Mouse (Mus musculus) embryonic stem cell, embryonic (primary cell): ENCODE measurements around the gene Gm10961.

Experiments
- CTCF ChIA-PET, 4 experiments: fragments of 300-600 bp in 2 of 4; fragments of 350-600 bp in 2 of 4; sonication (Branson Sonifier 250); formaldehyde crosslinking; loops; one replicate each; lab custom pipeline; 2022; ENCODE audit warnings: inconsistent platforms in 2 of 4; lab: Charles Lee
- POLR2A ChIA-PET, 4 experiments: fragments of 300-600 bp in 2 of 4; fragments of 350-600 bp in 2 of 4; sonication (Branson Sonifier 250); formaldehyde crosslinking; loops; one replicate each; lab custom pipeline; 2022; ENCODE audit warnings: antibody characterized with exemption in 4 of 4, inconsistent platforms in 1 of 4; lab: Charles Lee

The Gm10961 gene

DNA sequence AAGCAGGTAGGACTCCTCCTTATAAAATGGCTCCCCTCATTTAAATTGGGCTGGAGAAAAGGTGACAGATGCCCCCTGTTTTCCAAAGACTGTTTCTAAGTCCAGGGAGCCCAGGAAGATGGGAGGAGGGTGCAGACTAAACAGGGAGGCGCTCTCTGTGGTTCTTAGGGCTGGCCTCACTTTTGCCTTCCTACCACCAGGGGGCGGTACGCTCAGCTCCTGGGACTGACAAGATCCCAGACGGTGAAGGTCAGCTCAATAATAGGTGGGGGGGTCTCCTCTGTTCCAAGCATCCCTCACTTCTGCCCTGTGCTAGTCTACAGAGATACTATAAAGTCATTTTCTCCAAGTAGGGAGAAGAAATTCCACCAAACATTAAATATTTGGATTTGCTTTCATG, 25.8 kb upstream of the Gm10961 start:
- ChIA-PET POLR2A (interaction anchor here in 2 of 4 experiments (0.7 to 1.1 kb wide), 2 partner anchors 11 to 106 kb away, joined by 3 read pairs; no protein-coding TSS in a partner anchor), CTCF (interaction anchor here in 3 of 4 experiments (0.6 to 3.3 kb wide), 29 partner anchors 9 to 1653 kb away, joined by 3 to 17 read pairs (median 4); partner anchors contain the start of genes Alx3 (in 1 of the 3) and Slc6a17 (in 1 of the 3))

DNA sequence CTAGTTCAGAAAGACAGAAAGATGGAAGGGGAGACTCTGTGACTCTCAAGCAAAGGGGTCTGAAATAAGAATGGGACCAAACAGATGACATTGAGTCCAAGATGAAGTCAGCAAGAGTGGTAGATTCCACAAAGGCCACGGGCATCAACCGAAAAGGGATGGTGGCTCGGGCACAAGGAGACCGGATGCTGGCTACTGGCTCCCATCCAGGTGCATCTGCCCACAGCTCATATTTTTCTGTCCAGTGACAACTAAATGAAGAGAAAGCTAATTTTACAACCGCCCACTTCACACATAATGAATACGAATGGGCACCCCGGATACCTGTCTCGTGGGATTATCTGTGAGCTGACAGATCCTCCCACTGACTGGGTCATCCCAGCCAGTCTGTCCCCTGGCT, 23.9 kb upstream of the Gm10961 start:
- POLR2A ChIA-PET, result no interaction called here
- CTCF ChIA-PET, result interaction anchor here in 2 of 4 experiments (0.8 to 1.9 kb wide), 6 partner anchors 9 to 544 kb away, joined by 3 to 6 read pairs (median 3); partner anchors contain the start of gene Gstm7 (in 1 of the 2)

DNA sequence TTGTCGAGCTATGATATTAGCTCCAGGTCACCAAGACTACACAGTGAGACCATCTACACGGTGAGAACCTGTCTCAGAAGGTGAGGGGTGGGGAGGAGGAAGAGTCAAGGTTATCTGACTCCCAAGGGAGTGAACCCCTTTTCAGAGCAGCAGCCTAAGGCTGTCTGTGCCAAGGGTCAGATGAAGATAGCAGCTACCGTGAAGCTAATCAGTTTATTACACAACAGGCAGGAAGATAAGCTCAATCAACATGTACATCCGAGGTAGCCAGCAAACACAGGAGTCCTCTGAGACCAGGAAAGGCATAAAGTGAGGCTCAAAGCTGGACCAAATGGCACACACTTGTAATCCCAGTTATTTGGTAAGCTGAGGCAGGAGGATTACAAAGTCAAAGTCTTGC, 22.3 kb upstream of the Gm10961 start:
- CTCF ChIA-PET, result interaction anchor here in 1 of 4 experiments (0.8 kb wide), 1 partner anchor 146 kb away, joined by 3 read pairs; no protein-coding TSS in a partner anchor

DNA sequence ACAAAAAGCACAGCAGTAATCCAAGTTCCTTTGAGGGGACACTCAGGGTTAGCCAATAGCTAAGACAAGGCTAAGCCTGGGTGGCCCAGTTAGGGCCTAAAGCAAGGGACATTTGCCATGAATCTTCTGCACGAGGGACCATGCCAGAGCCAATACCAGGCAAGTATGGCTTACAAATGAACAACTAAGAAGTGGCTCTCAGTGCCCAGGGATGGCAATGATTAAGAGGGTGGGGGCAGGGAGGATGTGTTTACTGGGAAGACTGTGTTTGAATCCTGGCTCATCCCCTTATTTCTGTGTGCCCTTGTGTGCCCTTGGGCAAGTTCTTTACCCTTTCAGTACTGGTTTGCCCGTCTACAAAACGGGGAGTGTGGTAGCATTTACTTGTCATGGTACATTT, 21.7 kb upstream of the Gm10961 start:
- ChIA-PET CTCF (no interaction called here), POLR2A (interaction anchor here in 1 of 4 experiments (1.0 kb wide), 1 partner anchor 25 kb away, joined by 4 read pairs; no protein-coding TSS in a partner anchor)

More for the DNA sequence above, 22.3 kb upstream of the Gm10961 start:
- POLR2A ChIA-PET, result interaction anchor here in 1 of 4 experiments (1.0 kb wide), 1 partner anchor 25 kb away, joined by 4 read pairs; no protein-coding TSS in a partner anchor

DNA sequence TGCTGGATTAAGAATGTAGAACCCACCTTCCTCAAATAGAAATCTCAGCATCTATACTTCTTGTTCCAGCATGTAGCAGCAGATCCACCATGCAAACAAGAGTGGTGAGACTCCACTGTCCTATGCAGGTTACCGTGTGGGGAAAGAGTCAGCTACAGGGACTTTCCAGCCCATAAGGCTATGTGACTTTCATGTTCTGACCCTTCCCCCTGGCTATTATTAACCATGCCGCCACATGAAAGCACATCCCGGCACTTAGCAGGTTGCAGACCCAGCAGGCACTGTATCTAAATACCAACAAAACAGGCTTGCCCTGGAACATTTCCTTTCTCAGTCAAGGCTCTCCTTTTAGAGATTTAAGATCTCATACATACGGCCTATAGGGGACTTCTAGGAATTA, 19.7 kb upstream of the Gm10961 start:
- ChIA-PET CTCF (no interaction called here), POLR2A (no interaction called here)

DNA sequence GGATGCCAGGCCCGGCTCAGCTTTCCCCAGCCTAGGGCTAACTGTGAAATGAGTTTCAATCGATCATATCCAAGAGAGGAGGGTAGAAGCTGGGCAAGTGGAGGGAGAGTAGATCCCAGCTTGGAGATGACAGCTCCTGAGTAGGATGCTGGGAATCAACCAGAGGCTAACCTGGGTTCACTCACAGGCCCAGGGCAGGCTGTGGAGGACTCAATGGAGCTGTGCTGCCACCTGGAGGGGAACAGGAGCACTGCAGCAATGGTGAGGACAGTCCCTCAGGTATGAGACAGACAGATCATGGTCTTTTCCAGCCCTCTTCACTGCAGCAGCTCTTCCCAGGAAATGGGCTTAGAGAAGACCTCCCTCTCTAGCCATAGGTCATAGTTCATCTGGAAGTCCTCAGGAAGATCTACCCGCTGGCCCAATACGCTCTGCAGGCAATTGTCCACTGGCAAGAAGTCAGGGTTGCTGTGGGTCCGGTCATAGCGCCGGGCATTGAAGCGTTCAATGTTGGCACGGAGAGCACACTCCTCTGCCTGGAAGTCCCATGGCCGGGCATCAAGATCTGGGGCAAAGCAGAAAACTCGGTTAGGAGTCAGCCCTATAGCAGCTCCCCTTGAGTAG, 18.1 kb upstream of the Gm10961 start:
- ChIA-PET CTCF (interaction anchor here (0.6 to 2.7 kb wide), 21 partner anchors 9 to 341 kb away, joined by 3 to 11 read pairs (median 5); partner anchors contain the start of gene Alx3 (in 1 of the 4)), POLR2A (interaction anchor here in 3 of 4 experiments (0.6 to 1.1 kb wide), 5 partner anchors 12 to 642 kb away, joined by 3 to 4 read pairs (median 3); partner anchors contain the start of gene Gm10961 (in 1 of the 3))

DNA sequence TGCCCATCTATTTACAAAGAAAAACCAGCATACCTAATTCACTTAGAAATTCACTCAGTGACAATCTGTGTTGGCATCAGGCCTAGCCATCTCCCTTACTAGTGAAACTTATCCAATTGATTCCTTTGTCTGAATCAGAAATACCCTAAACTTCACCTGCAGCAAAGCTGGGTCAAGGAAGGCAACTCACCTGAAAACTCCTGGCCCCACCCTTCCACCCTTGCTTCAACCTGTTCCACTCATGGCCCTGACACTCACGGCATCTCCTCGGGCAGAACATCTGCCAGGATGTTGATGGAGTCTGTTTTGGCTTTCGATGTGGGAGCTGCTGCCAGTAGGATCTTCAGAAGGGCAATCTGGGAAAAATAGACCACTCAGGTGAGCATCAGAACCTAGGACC, 13.3 kb upstream of the Gm10961 start:
- CTCF ChIA-PET, result interaction anchor here in 1 of 4 experiments (1.5 kb wide), 1 partner anchor 12 kb away, joined by 5 read pairs; no protein-coding TSS in a partner anchor
- POLR2A ChIA-PET, result interaction anchor here in 2 of 4 experiments (0.6 to 1.0 kb wide), 2 partner anchors 11 to 215 kb away, joined by 3 read pairs; no protein-coding TSS in a partner anchor

DNA sequence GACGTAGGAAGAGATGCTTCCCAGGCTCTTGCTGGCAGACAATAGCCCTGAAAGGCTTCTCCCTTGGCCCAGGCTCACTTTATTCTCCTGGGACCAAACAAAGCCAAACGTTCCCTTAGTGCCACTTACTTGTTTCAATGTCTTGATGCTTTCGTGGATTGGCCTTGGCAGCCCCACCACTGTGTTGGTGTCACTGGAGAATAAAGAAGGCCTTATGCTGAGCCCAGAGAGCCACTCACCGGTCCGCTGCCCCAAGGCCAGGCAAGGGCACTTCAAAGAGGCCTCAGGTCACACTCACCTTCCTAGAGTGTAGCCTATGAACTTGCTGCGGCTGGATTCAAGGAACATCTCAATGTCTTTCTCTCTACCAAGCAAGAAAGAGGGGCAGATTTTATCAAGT, 11.2 kb upstream of the Gm10961 start:
- ChIA-PET CTCF (no interaction called here), POLR2A (no interaction called here)

DNA sequence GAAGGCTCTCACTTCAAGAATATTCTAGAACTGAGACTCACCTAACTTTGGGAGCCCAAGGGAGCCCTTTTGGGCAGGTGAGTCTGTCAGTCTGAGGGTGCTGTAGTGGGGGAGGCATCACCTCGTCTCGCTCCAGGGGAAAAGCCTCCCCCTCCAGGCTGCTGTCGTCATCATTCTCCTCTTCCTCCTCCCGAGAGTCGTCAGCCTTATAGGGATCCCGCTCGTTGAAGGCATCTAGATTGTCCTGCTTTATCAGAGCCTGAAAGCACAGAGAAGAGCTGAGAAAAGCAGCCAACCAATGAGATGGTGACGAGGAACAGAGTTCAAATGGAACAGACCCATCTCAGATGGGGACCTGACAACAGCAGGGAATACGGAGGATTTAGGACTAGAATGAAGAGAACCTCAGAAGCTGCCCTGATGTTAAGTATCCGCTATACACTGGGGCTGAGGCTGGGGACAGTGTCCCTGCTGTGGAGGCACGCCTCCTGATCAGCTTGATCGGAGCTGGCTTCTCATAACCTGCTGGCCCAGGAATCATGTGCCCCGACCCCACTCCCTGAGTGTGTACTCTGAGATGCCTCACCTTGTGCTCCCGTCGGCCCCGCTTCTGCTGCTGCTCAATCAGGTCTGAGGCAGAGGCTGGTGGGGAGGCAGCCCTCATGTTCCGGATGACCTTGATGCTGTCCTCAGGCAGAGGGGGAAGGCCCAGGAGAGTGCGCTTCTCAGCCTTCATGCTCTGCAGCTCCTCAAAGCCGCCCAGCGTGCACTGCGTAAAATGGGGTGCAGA, 9.6 kb upstream of the Gm10961 start:
- CTCF ChIA-PET, result interaction anchor here in 1 of 4 experiments (1.1 to 1.5 kb wide), 3 partner anchors 15 to 246 kb away, joined by 3 to 5 read pairs (median 3); no protein-coding TSS in a partner anchor
- POLR2A ChIA-PET, result no interaction called here

DNA sequence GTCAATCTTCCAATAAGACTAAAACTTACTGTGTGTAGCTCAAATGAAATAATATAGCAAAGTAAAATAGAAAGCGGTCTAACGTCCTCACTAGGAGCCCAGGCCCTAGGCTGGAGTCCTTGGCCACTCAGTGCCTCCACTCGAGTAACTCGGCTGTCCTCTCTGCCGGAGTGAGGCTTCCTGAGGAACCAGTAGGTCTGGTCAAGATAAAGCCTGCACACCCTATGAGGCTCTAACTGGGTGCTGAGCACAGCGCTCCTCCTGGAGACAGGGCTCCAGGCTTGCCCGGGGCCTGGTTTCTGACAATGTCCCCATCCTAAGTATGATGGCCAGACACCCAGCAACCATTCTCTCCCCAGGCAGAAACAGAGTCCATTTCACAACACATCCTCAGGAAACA, 8.6 kb upstream of the Gm10961 start:
- CTCF ChIA-PET, result interaction anchor here in 1 of 4 experiments (1.5 kb wide), 1 partner anchor 17 kb away, joined by 5 read pairs; no protein-coding TSS in a partner anchor
- POLR2A ChIA-PET, result no interaction called here

DNA sequence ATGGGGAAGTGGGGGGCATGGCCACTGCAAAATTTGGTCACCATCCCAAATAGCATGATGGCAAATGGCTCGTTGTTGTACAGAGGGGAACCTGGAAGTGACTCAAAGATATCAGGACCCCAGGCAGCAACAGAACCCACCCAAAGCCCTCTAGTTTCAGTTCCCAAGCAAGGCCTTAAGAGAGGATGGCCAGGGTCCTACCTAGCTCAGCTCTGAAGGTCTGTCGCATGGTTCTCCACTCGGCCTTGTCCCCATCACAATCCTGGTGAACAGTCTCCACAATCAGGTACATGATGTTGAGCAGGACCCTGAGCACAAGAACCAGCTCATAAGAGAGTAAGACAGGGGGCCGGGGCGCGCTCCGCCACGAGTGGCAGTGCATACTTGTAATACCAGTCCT, 6.7 kb upstream of the Gm10961 start:
- ChIA-PET POLR2A (interaction anchor here in 1 of 4 experiments (1.2 to 1.7 kb wide), 2 partner anchors 8 to 24 kb away, joined by 3 read pairs; no protein-coding TSS in a partner anchor), CTCF (interaction anchor here in 1 of 4 experiments (0.9 kb wide), 1 partner anchor 19 kb away, joined by 3 read pairs; no protein-coding TSS in a partner anchor)

DNA sequence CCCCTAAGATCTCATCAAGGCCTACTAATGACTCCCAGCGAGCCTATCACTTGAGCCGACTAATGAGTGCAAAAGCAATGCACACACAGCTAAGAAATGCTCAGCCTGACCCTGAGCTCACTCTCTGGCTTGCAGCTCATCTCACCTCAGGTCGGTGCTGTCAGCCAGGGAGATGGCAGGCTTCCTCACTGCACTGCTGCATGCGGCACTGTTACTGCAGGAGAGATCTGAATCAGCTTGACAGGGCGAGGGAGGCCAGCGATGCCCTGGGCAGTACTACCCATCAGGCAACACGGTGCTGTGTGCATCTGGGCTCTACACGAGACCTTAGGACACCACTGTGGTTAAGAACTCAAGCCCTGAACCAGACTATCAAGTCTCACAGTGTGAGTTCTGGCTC, 5.6 kb upstream of the Gm10961 start:
- POLR2A ChIA-PET, result interaction anchor here in 2 of 4 experiments (1.2 to 1.3 kb wide), 2 partner anchors 9 to 13 kb away, joined by 3 read pairs; no protein-coding TSS in a partner anchor
- CTCF ChIA-PET, result interaction anchor here in 2 of 4 experiments (0.7 to 1.4 kb wide), 2 partner anchors 9 to 10 kb away, joined by 4 to 5 read pairs; no protein-coding TSS in a partner anchor

DNA sequence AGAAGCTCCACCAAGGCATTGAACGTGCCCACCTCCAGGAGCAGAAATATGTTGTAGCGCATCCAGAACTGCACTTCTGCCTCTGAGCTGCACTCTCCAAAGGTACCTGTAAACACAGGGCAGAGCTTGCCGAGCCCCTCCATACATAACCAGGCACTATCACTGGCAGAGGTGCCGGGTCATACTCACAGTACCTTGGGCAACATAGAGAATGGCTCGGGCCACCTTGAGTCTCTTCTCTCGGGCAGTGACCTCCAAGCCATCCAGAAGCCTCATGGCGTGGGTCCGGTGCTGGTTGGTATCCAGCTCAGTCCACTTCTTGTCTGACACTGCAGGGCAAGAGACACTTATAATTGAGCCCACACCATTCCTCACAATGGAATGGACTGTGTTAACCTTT, 4.4 kb upstream of the Gm10961 start:
- CTCF ChIA-PET, result interaction anchor here in 2 of 4 experiments (0.6 to 0.8 kb wide), 2 partner anchors 14 to 302 kb away, joined by 3 read pairs; no protein-coding TSS in a partner anchor
- POLR2A ChIA-PET, result interaction anchor here in 1 of 4 experiments (1.3 kb wide), 1 partner anchor 14 kb away, joined by 3 read pairs; no protein-coding TSS in a partner anchor

DNA sequence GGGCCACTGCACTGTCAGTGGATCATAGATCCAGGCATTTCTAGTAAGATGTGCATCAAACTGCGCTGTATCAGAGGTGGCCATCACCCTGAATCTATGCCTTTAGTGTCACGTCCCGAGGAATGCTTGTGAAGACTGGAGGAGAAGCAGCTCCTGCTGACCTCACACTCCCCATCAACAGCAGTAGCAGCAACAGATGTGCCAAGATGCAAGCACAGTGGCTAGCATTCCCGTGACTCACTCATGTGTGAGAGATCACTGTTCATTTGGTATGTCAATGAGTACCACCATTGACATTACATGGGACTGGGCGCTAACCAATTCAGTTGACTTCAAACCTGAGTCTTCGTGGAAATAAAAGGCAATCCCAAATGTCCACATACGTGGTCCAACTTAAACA, 3.5 kb upstream of the Gm10961 start:
- POLR2A ChIA-PET, result no interaction called here

DNA sequence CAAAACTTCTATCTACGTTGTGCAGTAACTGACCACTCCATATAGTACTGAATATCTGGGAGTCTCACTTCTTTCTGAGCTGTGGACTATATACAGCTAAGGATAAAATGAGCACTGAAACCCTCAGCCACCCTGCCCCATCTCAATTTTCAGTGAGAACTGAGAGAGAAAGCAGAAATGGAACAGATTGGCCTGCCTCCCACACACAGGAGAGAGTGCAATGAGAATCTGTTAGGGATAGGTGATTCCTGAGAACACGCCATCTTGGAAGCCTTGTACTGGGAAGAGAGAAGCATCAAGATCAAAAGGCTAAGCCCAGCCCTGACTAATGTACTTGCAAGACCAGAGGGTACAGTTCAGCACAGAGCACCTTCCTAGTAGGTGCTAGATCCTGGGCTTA, 2.6 kb upstream of the Gm10961 start:
- ChIA-PET CTCF (interaction anchor here in 2 of 4 experiments (0.6 to 1.3 kb wide), 3 partner anchors 15 to 249 kb away, joined by 3 to 4 read pairs (median 3); no protein-coding TSS in a partner anchor), POLR2A (interaction anchor here in 2 of 4 experiments (0.6 to 1.1 kb wide), 5 partner anchors 11 to 542 kb away, joined by 3 read pairs; no protein-coding TSS in a partner anchor)

More for the DNA sequence above, 3.5 kb upstream of the Gm10961 start:
- CTCF ChIA-PET, result no interaction called here

DNA sequence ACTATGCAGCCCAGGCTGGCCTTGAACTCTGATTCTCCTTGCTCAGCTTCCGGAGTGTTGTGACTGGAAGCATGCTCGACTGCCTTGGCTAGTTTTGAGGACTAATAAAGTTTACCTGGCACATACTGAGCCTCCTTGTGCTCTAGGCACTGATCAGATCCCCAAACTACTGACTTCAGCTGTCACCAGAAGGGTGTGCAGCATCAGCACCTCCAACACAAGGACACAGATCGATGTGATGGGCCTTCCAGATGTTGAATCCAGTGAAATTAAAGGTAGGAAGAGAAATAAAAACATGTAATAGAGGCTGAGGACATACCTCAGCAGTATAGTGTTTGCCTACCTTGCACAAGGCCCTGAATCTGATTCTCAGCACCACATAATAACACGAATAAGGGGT, 1.7 kb upstream of the Gm10961 start:
- ChIA-PET POLR2A (interaction anchor here in 1 of 4 experiments (0.6 to 1.0 kb wide), 3 partner anchors 33 to 372 kb away, joined by 3 read pairs; no protein-coding TSS in a partner anchor), CTCF (interaction anchor here in 2 of 4 experiments (0.6 to 1.3 kb wide), 3 partner anchors 16 to 250 kb away, joined by 3 to 4 read pairs (median 3); no protein-coding TSS in a partner anchor)

DNA sequence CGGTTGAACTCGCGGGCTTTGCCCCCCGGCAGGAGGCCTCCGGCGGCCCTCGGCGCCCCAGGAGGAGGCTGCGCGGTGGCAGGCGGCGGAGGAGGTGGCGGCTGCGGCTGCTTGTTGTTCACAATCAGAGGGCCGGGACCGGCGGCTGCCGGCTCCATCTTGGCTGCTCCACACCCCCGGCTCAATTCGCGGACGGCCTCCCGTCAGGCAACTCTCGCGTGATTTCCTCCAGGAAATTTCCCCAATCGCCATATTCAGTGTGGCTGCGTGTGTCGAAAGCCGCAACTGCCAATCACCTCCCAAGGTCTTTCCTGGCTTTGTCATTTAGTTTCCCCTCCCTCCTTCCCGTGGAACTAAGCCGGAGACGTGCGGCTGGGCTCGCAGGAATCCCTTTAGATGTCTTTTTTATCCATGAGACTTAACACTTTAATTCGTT, 419 bp downstream of the Gm10961 start, which contains the start of gene Strip1:
Gene Strip1, minus strand, starts transcription at position 172 of the 436 bp plus-strand sequence.
- ChIA-PET POLR2A (interaction anchor here in 1 of 4 experiments (0.9 to 1.4 kb wide), 3 partner anchors 19 to 64 kb away, joined by 3 read pairs; no protein-coding TSS in a partner anchor), CTCF (interaction anchor here in 1 of 4 experiments (0.6 kb wide), 1 partner anchor 232 kb away, joined by 3 read pairs; no protein-coding TSS in a partner anchor)

DNA sequence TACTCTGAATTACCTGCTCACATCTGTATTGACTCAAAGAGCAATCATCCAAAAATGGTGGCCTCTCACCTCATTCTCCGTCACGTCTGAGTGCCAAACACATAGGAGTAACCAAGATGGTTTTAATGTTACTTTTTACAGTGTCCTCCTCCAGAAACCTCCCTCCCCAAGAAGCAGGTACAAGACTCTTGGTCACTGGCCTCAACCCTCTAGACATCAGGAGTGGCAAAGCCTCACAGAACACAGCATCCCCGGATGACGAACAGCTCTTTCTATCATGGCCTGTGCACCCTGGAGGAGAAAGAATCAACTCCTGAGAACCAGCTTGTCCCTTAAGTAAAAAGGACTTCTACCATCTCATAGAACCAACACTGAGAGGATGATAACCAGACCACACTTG, 1.7 kb downstream of the Gm10961 start:
- CTCF ChIA-PET, result no interaction called here
- POLR2A ChIA-PET, result no interaction called here
